Mouse (Mus musculus) mouse embryonic stem cell (cell line): ENCODE measurements around the gene Gm20388.

Experiments
- in situ Hi-C, 2 experiments: fragments of 300-500 bp; cut with MboI; formaldehyde crosslinking; loops; 1 replicate in 1 of 2; 3 replicates in 1 of 2; pipeline ENCODE4 v1.14.3; 2019 to 2020; ENCODE audit warnings: low sequenced_read_pairs in 2 of 2, low pct_unique_long_range_greater_than_20kb in 1 of 2, mixed read lengths in 1 of 2; ENCODE audit not compliant: unreplicated experiment in 1 of 2

Gm20388 gene

GRCm38 (mm10) chr8:122523652-122524360 is 2613.2 kb downstream of the Gm20388 start:
- in situ Hi-C loops: no loop called here

- in situ Hi-C loops: no loop called here
Measured at GRCm38 (mm10) chr8:122524506-122524905, 2613.9 kb downstream of the Gm20388 start.

GRCm38 (mm10) chr8:122525004-122525403 is 2614.4 kb downstream of the Gm20388 start:
- in situ Hi-C loops: no loop called here

- in situ Hi-C loops: no loop called here
Measured at GRCm38 (mm10) chr8:122526084-122526483, 2615.4 kb downstream of the Gm20388 start.

- in situ Hi-C loops: no loop called here
Measured at GRCm38 (mm10) chr8:122526526-122527170, 2616.0 kb downstream of the Gm20388 start.

- in situ Hi-C loops: no loop called here
Measured at GRCm38 (mm10) chr8:122527937-122528336, 2617.3 kb downstream of the Gm20388 start.

- in situ Hi-C loops: no loop called here
Measured at GRCm38 (mm10) chr8:122529159-122529558, 2618.5 kb downstream of the Gm20388 start.

- in situ Hi-C loops: no loop called here
Measured at GRCm38 (mm10) chr8:122531312-122531711, 2620.7 kb downstream of the Gm20388 start.

GRCm38 (mm10) chr8:122537033-122537432 is 2626.4 kb downstream of the Gm20388 start:
- in situ Hi-C loops: no loop called here

- in situ Hi-C loops: no loop called here
Measured at GRCm38 (mm10) chr8:122537812-122538211, 2627.2 kb downstream of the Gm20388 start.

- in situ Hi-C loops: no loop called here
Measured at GRCm38 (mm10) chr8:122538310-122539076, 2627.9 kb downstream of the Gm20388 start.

GRCm38 (mm10) chr8:122544138-122544537 is 2633.5 kb downstream of the Gm20388 start:
- in situ Hi-C loops: no loop called here

GRCm38 (mm10) chr8:122546066-122546755 is 2635.6 kb downstream of the Gm20388 start:
- in situ Hi-C loops: loop anchor here in 1 of 2 experiments (5.0 kb wide), 1 partner anchor 44 kb away; no protein-coding TSS in a partner anchor

GRCm38 (mm10) chr8:122546811-122547453 is 2636.3 kb downstream of the Gm20388 start:
- in situ Hi-C loops: loop anchor here in 1 of 2 experiments (5.0 kb wide), 1 partner anchor 45 kb away; no protein-coding TSS in a partner anchor

- in situ Hi-C loops: loop anchor here in 1 of 2 experiments (5.0 kb wide), 1 partner anchor 46 kb away; no protein-coding TSS in a partner anchor
Measured at GRCm38 (mm10) chr8:122547815-122548214, 2637.2 kb downstream of the Gm20388 start.

GRCm38 (mm10) chr8:122548331-122548730 is 2637.7 kb downstream of the Gm20388 start:
- in situ Hi-C loops: loop anchor here in 1 of 2 experiments (5.0 kb wide), 1 partner anchor 46 kb away; no protein-coding TSS in a partner anchor

- in situ Hi-C loops: loop anchor here in 1 of 2 experiments (5.0 kb wide), 1 partner anchor 47 kb away; no protein-coding TSS in a partner anchor
Measured at GRCm38 (mm10) chr8:122548891-122549439, 2638.3 kb downstream of the Gm20388 start.
